Mouse (Mus musculus) hindbrain, embryonic 16.5 days (tissue): ENCODE measurements around the gene Ppp4r1. TPM values are rescaled to one million over a fixed set of nuclear protein-coding genes. Genes with fewer than 3 reads are reported as not detected.

ENCODE experiments used
- ATAC-seq: fragments of 200-750 bp; cut with Nextera tagmentation; 2 replicates; pipeline ENCODE4 v1.8.0; 2017; ENCODE audit warnings: moderate TSS enrichment, moderate library complexity
- H3K27ac ChIP-seq: fragments of 300-500 bp; sonication (generic); 2 replicates; pipeline ENCODE4 v1.5.1; 2014; ENCODE audit warnings: low read depth, mild to moderate bottlenecking, control low read depth, low read length, moderate library complexity
- H3K27me3 ChIP-seq: fragments of 300-500 bp; sonication (generic); replicated peaks from 2 replicates; pipeline ENCODE4 v1.6.1; 2014; ENCODE audit warnings: low read length; ENCODE audit not compliant: control insufficient read depth, insufficient read depth
- H3K36me3 ChIP-seq: fragments of 300-500 bp; sonication (generic); 2 replicates; pipeline ENCODE4 v1.6.1; 2014; ENCODE audit warnings: mild to moderate bottlenecking, low read length, moderate library complexity, mixed read lengths; ENCODE audit not compliant: control insufficient read depth, insufficient read depth
- H3K4me1 ChIP-seq: fragments of 300-500 bp; sonication (generic); 2 replicates; pipeline ENCODE4 v1.6.1; 2014; ENCODE audit warnings: low read depth, low read length; ENCODE audit not compliant: control insufficient read depth, insufficient read depth
- H3K4me2 ChIP-seq: fragments of 300-500 bp; sonication (generic); 2 replicates; pipeline ENCODE4 v1.6.1; 2014; ENCODE audit warnings: mild to moderate bottlenecking, low read length, control low read depth, moderate library complexity
- H3K4me3 ChIP-seq: fragments of 300-500 bp; sonication (generic); 2 replicates; pipeline ENCODE4 v1.5.1; 2014; ENCODE audit warnings: mild to moderate bottlenecking, low read length, control low read depth, moderate library complexity
- H3K9ac ChIP-seq: fragments of 300-500 bp; sonication (generic); 2 replicates; pipeline ENCODE4 v1.6.1; 2014; ENCODE audit warnings: low read depth, mild to moderate bottlenecking, control low read depth, low read length, moderate library complexity
- H3K9me3 ChIP-seq: fragments of 300-500 bp; sonication (generic); 2 replicates; pipeline ENCODE4 v1.6.1; 2014; ENCODE audit warnings: mild to moderate bottlenecking, low read length, moderate library complexity; ENCODE audit not compliant: control insufficient read depth
- WGBS: fragments of 180-500 bp; shearing (Covaris S2); extraction: QIAGEN DNeasy Blood & Tissue Kit; methylation state at CpG from one replicate; pipeline ENCODE4 v1.1.7; 2014; 5-methylcytosine and 5-hydroxymethylcytosine counted together
- polyA plus RNA-seq: library from polyadenylated mRNA; unstranded; fragments of >200 nt; fragmentation: Nextera tagmentation; extraction: Ambion mirVana; gene quantifications from 2 replicates; pipeline ENCODE4 v1.2.1, GENCODE M21; 2015

Ppp4r1 gene
- polyA plus RNA-seq, 1 experiment from 2014 or later = 37.1 TPM

- no peak overlapping the region for H3K27ac ChIP-seq
- H3K27me3 ChIP-seq = no peaks in the 10 kb centered on the region
- 92% methylated on average over 13 of the region's 13 CpGs for WGBS
- no peak overlapping the region for H3K9ac ChIP-seq
- peaks cover 2% of the 10 kb centered on the region; the same call in 1 of the 2 replicates for H3K4me1 ChIP-seq
- 0 out of 2 replicates have a peak, but pooled peaks have one; percentile 26 for ATAC-seq
- H3K9me3 ChIP-seq = no peaks in the 10 kb centered on the region
- no peak overlapping the region for H3K4me2 ChIP-seq
- H3K4me3 ChIP-seq = no peak overlapping the region
- H3K36me3 ChIP-seq = peaks cover 23% of the 10 kb centered on the region
Measured at GRCm38 (mm10) chr17:65830216-65830863, 48.0 kb downstream of the Ppp4r1 start.

- no peaks in the 10 kb centered on the region for H3K27me3 ChIP-seq
- no peak overlapping the region for H3K4me2 ChIP-seq
- H3K36me3 ChIP-seq = peaks cover 44% of the 10 kb centered on the region
- no peaks in the 10 kb centered on the region for H3K4me1 ChIP-seq
- H3K27ac ChIP-seq = no peak overlapping the region
- 93% methylated on average over 3 of the region's 3 CpGs for WGBS
- H3K4me3 ChIP-seq = no peak overlapping the region
- no peak for ATAC-seq
- H3K9me3 ChIP-seq = no peaks in the 10 kb centered on the region
- H3K9ac ChIP-seq = no peak overlapping the region
Measured at GRCm38 (mm10) chr17:65833891-65834290, 51.5 kb downstream of the Ppp4r1 start.

GRCm38 (mm10) chr17:65836746-65837145 is 54.4 kb downstream of the Ppp4r1 start:
- H3K36me3 ChIP-seq = peaks cover 44% of the 10 kb centered on the region

DNA sequence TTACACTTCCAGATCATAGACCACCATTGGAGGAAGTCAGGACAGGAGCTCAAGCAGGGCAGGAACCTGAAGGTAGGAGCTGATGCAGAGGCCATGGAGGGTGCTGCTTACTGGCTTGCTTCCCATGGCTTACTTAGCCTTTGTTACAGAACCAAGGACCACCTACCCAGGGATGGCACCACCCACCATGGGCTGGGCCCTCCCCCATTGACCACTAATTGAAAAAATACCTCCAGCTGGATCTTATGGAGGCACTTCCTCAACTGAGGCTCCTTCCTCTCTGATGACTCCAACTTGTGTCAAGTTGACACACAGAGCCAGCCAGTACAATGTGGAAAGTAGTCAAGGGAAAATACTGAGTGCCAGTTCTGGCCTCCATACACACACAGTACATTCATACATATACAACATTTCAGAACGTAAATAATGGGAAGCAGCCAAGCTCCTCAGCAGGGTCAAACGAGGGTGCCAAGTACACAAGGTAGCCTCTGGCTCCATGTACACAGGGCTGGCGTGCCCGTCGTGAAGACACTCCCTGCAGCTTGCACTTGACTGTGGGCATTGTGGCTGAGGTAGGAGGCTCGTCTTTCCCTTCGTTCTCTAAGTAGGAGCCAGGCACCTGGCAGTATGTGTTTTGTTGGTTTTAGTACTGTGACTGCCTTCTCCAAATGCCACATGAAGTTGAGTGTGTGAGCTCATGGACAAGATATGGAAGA is 57.3 kb downstream of the Ppp4r1 start:
- no peak for ATAC-seq
- H3K4me1 ChIP-seq = no peaks in the 10 kb centered on the region
- H3K9me3 ChIP-seq = no peaks in the 10 kb centered on the region
- H3K36me3 ChIP-seq = peaks cover 40% of the 10 kb centered on the region
- H3K27ac ChIP-seq = no peak overlapping the region
- no peaks in the 10 kb centered on the region for H3K27me3 ChIP-seq
- WGBS = 80% methylated on average over 7 of the region's 7 CpGs
- no peak overlapping the region for H3K4me3 ChIP-seq
- H3K4me2 ChIP-seq = no peak overlapping the region
- H3K9ac ChIP-seq = no peak overlapping the region

More at GRCm38 (mm10) chr17:65836746-65837145, 54.4 kb downstream of the Ppp4r1 start:
- 97% methylated on average over 3 of the region's 3 CpGs for WGBS
- ATAC-seq = no peak
- H3K9me3 ChIP-seq = no peaks in the 10 kb centered on the region
- H3K27ac ChIP-seq = no peak overlapping the region
- no peak overlapping the region for H3K9ac ChIP-seq
- no peak overlapping the region for H3K4me3 ChIP-seq
- no peaks in the 10 kb centered on the region for H3K27me3 ChIP-seq
- no peaks in the 10 kb centered on the region for H3K4me1 ChIP-seq
- H3K4me2 ChIP-seq = no peak overlapping the region

GRCm38 (mm10) chr17:65842669-65843381 is 60.5 kb downstream of the Ppp4r1 start:
- Histone ChIP-seq H3K4me3 (no peak overlapping the region), H3K9ac (no peak overlapping the region), H3K4me2 (no peak overlapping the region), H3K27ac (no peak overlapping the region), H3K4me1 (peaks cover 3% of the 10 kb centered on the region), H3K9me3 (no peaks in the 10 kb centered on the region), H3K36me3 (peaks cover 23% of the 10 kb centered on the region), H3K27me3 (no peaks in the 10 kb centered on the region)
- 80% methylated on average over 10 of the region's 10 CpGs for WGBS
- peak; percentile 32; the same call in 1 of the 2 replicates for ATAC-seq

GRCm38 (mm10) chr17:65845423-65845822 is 63.0 kb downstream of the Ppp4r1 start:
- 87% methylated on average over 6 of the region's 6 CpGs for WGBS
- no peak overlapping the region for H3K4me2 ChIP-seq
- H3K4me3 ChIP-seq = no peak overlapping the region
- no peak overlapping the region for H3K9ac ChIP-seq
- peaks cover 29% of the 10 kb centered on the region; the same call in 1 of the 2 replicates for H3K36me3 ChIP-seq
- no peak for ATAC-seq
- H3K27me3 ChIP-seq = no peaks in the 10 kb centered on the region
- H3K4me1 ChIP-seq = peaks cover 7% of the 10 kb centered on the region
- H3K27ac ChIP-seq = no peak overlapping the region
- no peaks in the 10 kb centered on the region for H3K9me3 ChIP-seq

DNA sequence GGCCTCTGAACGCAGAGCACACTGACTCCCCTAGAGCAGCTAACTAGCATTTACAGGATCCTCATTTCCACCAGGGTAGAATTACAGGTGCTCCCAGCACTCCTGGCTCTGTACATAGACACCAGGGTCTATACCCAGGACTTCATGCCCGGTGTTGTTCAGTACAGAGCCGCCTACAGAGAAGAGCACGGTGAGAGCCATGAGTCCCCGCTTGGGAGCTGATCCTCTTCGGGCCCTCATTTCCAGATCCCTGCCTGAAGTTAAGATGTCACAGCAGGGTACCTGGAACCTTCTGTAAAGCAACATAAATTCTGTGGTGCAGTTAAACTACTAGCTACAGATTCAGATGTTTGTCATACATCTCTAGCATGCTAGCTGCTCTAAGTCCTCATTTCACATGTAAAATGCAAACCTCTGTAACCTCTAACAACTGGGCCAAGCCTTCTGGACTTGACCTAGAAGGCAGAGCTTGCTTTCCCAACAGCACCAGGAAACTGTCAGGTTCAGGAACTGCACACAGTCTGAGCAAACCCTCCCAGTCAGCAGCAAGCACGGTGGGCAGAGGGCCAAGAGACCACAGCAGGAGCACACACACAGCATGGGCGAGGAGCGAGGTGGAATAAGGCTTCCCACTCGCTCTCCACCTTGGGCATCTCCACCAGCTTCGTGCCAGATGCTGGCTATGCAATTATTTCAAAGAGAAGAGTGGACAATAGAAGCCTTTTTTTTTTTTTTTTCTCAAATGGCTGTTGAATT is 65.5 kb downstream of the Ppp4r1 start:
- 51% methylated on average over 11 of the region's 11 CpGs for WGBS
- H3K27ac ChIP-seq = peak overlapping the region; percentile 32; the same call in 1 of the 2 replicates
- no peaks in the 10 kb centered on the region for H3K27me3 ChIP-seq
- H3K4me3 ChIP-seq = no peak overlapping the region
- peaks cover 7% of the 10 kb centered on the region for H3K4me1 ChIP-seq
- no peak overlapping the region for H3K4me2 ChIP-seq
- H3K36me3 ChIP-seq = peaks cover 38% of the 10 kb centered on the region
- H3K9ac ChIP-seq = no peak overlapping the region
- H3K9me3 ChIP-seq = no peaks in the 10 kb centered on the region
- peak; percentile 46 for ATAC-seq

DNA sequence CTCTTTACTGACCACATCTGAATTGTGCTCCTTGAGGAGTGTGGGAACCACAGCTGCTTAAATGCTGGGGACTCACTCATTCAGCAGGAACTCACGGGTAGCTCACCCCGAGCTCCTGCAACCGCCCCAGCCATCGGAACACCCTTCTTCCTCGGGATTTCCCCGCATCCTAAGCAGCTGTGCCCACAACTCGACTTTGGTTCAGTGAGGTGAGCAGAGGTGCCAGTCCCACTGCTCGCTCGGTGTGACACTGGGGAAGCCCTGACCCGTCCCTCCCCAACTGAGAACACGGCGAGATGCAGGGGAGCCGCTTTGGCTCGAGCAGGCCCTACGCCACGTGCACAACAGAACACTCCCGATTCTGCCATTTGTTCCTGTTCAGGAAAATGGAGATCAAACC is 68.1 kb downstream of the Ppp4r1 start:
- H3K27ac ChIP-seq = no peak overlapping the region

More for the DNA sequence above, 68.1 kb downstream of the Ppp4r1 start:
- H3K27me3 ChIP-seq = no peaks in the 10 kb centered on the region
- H3K4me1 ChIP-seq = peaks cover 7% of the 10 kb centered on the region
- WGBS = 94% methylated on average over 17 of the region's 17 CpGs
- ATAC-seq = no peak
- peaks cover 28% of the 10 kb centered on the region for H3K36me3 ChIP-seq
- H3K9me3 ChIP-seq = no peaks in the 10 kb centered on the region
- no peak overlapping the region for H3K4me2 ChIP-seq
- no peak overlapping the region for H3K4me3 ChIP-seq
- no peak overlapping the region for H3K9ac ChIP-seq
